Mouse (Mus musculus): ENCODE data around the gene Alkbh2. TPM values are rescaled to one million over a fixed set of nuclear protein-coding genes. Genes with fewer than 3 reads are reported as not detected.

Alkbh2 gene
- polyA plus RNA-seq, 1 experiment, result 8.6 TPM

- 1% methylated on average over 15 of the region's 15 CpGs for WGBS
- peak overlapping the region; percentile 78 for H3K4me3 ChIP-seq (replicated peaks; ENCODE audit: extremely low read depth, low read depth, low read length)
- TF ChIP-seq CTCF (IDR thresholded peaks at IDR 0.05; ENCODE audit: insufficient read depth, low read length) (no peak), POLR2A (IDR thresholded peaks at IDR 0.05; ENCODE audit: borderline replicate concordance, extremely low read depth, low read depth, low read length) (no peak)
- H3K4me1 ChIP-seq (ENCODE audit: control insufficient read depth, insufficient read depth, low read length), result no peaks in the 10 kb centered on the region
- DNase-seq, result no peak
Observed at GRCm38 (mm10) chr5:114131521-114131840, 3.5 kb upstream of the Alkbh2 start.

GRCm38 (mm10) chr5:114130698-114131520 lies 2.9 kb upstream of the Alkbh2 start:
- Histone ChIP-seq H3K4me3 (replicated peaks; ENCODE audit: extremely low read depth, low read depth, low read length) (peak overlapping the region; percentile 78), H3K4me1 (ENCODE audit: control insufficient read depth, insufficient read depth, low read length) (no peaks in the 10 kb centered on the region)
- peak; percentile 93 for DNase-seq
- TF ChIP-seq POLR2A (IDR thresholded peaks at IDR 0.05; ENCODE audit: borderline replicate concordance, extremely low read depth, low read depth, low read length) (0 out of 2 replicates have a peak, but pooled peaks have one; percentile 25), CTCF (IDR thresholded peaks at IDR 0.05; ENCODE audit: insufficient read depth, low read length) (no peak)
- WGBS, result under 1% methylated on average over 87 of the region's 87 CpGs

GRCm38 (mm10) chr5:114130211-114130605 lies 2.2 kb upstream of the Alkbh2 start, which contains the start of gene Ung:
TSS of gene Ung (plus strand) at chr5:114130386.
- TF ChIP-seq POLR2A (IDR thresholded peaks at IDR 0.05; ENCODE audit: borderline replicate concordance, extremely low read depth, low read depth, low read length), result no peak
- DNase-seq, result no peak
- peak within 1 kb of the TSS; percentile 78 for H3K4me3 ChIP-seq (replicated peaks; ENCODE audit: extremely low read depth, low read depth, low read length)
- no peaks in the 10 kb centered on the region for H3K4me1 ChIP-seq (ENCODE audit: control insufficient read depth, insufficient read depth, low read length)
- WGBS, result 2% methylated on average over 27 of the region's 29 CpGs

GRCm38 (mm10) chr5:114129550-114130210 lies 1.7 kb upstream of the Alkbh2 start:
- Histone ChIP-seq H3K4me1 (ENCODE audit: control insufficient read depth, insufficient read depth, low read length) (no peaks in the 10 kb centered on the region), H3K4me3 (replicated peaks; ENCODE audit: extremely low read depth, low read depth, low read length) (no peak overlapping the region)
- TF ChIP-seq POLR2A (IDR thresholded peaks at IDR 0.05; ENCODE audit: borderline replicate concordance, extremely low read depth, low read depth, low read length) (no peak), CTCF (IDR thresholded peaks at IDR 0.05; ENCODE audit: insufficient read depth, low read length) (no peak)
- WGBS, result 79% methylated on average over 15 of the region's 15 CpGs
- no peak for DNase-seq

GRCm38 (mm10) chr5:114126499-114127244 lies 1.3 kb downstream of the Alkbh2 start:
- WGBS, result 89% methylated on average over 7 of the region's 7 CpGs
- no peak overlapping the region for H3K4me3 ChIP-seq (replicated peaks; ENCODE audit: extremely low read depth, low read depth, low read length)
- H3K4me1 ChIP-seq (ENCODE audit: control insufficient read depth, insufficient read depth, low read length), result no peaks in the 10 kb centered on the region
- no peak for DNase-seq
- TF ChIP-seq POLR2A (IDR thresholded peaks at IDR 0.05; ENCODE audit: borderline replicate concordance, extremely low read depth, low read depth, low read length) (no peak), CTCF (IDR thresholded peaks at IDR 0.05; ENCODE audit: insufficient read depth, low read length) (no peak)

GRCm38 (mm10) chr5:114126008-114126407 lies 2.0 kb downstream of the Alkbh2 start:
- no peak for DNase-seq
- TF ChIP-seq POLR2A (IDR thresholded peaks at IDR 0.05; ENCODE audit: borderline replicate concordance, extremely low read depth, low read depth, low read length) (no peak), CTCF (IDR thresholded peaks at IDR 0.05; ENCODE audit: insufficient read depth, low read length) (no peak)
- Histone ChIP-seq H3K4me3 (replicated peaks; ENCODE audit: extremely low read depth, low read depth, low read length) (no peak overlapping the region), H3K4me1 (ENCODE audit: control insufficient read depth, insufficient read depth, low read length) (no peaks in the 10 kb centered on the region)
- WGBS, result 93% methylated on average over 3 of the region's 3 CpGs

GRCm38 (mm10) chr5:114119806-114120205 lies 8.2 kb downstream of the Alkbh2 start:
- TF ChIP-seq CTCF (IDR thresholded peaks at IDR 0.05; ENCODE audit: insufficient read depth, low read length) (no peak), POLR2A (IDR thresholded peaks at IDR 0.05; ENCODE audit: borderline replicate concordance, extremely low read depth, low read depth, low read length) (no peak)
- Histone ChIP-seq H3K4me3 (replicated peaks; ENCODE audit: extremely low read depth, low read depth, low read length) (no peak overlapping the region), H3K4me1 (ENCODE audit: control insufficient read depth, insufficient read depth, low read length) (no peaks in the 10 kb centered on the region)
- no peak for DNase-seq
- 80% methylated on average over 4 of the region's 4 CpGs for WGBS

GRCm38 (mm10) chr5:114116586-114116985 lies 11.4 kb downstream of the Alkbh2 start:
- 82% methylated on average over 7 of the region's 7 CpGs for WGBS
- no peak for TF ChIP-seq CTCF (IDR thresholded peaks at IDR 0.05; ENCODE audit: insufficient read depth, low read length)
- no peak for TF ChIP-seq POLR2A (IDR thresholded peaks at IDR 0.05; ENCODE audit: borderline replicate concordance, extremely low read depth, low read depth, low read length)
- no peaks in the 10 kb centered on the region for H3K4me1 ChIP-seq (ENCODE audit: control insufficient read depth, insufficient read depth, low read length)
- H3K4me3 ChIP-seq (replicated peaks; ENCODE audit: extremely low read depth, low read depth, low read length), result no peak overlapping the region
- no peak for DNase-seq

GRCm38 (mm10) chr5:114115030-114115429 lies 13.0 kb downstream of the Alkbh2 start:
- Histone ChIP-seq H3K4me3 (replicated peaks; ENCODE audit: extremely low read depth, low read depth, low read length) (no peak overlapping the region), H3K4me1 (ENCODE audit: control insufficient read depth, insufficient read depth, low read length) (no peaks in the 10 kb centered on the region)
- 67% methylated on average over 5 of the region's 5 CpGs for WGBS
- DNase-seq, result no peak
- TF ChIP-seq CTCF (IDR thresholded peaks at IDR 0.05; ENCODE audit: insufficient read depth, low read length), result no peak
- TF ChIP-seq POLR2A (IDR thresholded peaks at IDR 0.05; ENCODE audit: borderline replicate concordance, extremely low read depth, low read depth, low read length), result no peak

All from lung, adult 2 months (tissue).